Mouse (Mus musculus): ENCODE data around the gene Pnma5. TPM values are rescaled to one million over a fixed set of nuclear protein-coding genes. Genes with fewer than 3 reads are reported as not detected.
A peak's percentile ranks its signal among the peaks of the same experiment; 100 is the strongest.

Pnma5 gene
- polyA plus RNA-seq, 1 experiment: not detected

DNA sequence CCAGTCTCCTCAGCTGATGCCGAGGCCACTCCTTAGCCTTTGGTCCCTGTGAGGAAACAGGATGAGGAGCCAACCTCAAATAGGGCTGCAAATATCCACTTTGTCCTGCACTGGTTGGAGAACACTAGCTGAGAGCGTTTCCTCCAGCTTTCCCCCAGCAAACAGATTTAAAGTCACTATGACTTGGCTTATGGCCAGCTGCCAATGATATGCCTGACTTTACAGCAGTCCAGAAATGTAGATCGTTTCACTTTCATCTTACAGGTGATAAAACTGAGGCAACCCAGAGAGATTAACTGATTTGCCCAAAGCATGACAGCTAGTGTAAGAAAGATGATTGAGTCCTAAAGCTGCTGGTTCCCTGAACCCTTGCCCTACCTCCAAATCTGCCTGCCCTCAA, 41.4 kb downstream of the Pnma5 start:
- no peak overlapping the region for H3K4me3 ChIP-seq (ENCODE audit: insufficient read depth, low read depth, low read length)
- peaks cover 5% of the 10 kb centered on the region for H3K4me1 ChIP-seq (ENCODE audit: control insufficient read depth, insufficient read depth, insufficient read length, low read length)
- H3K27ac ChIP-seq (replicated peaks; ENCODE audit: low read depth, low read length): peak overlapping the region; percentile 60

- no peak overlapping the region for H3K4me3 ChIP-seq (ENCODE audit: insufficient read depth, low read depth, low read length)
- H3K27ac ChIP-seq (replicated peaks; ENCODE audit: low read depth, low read length): 0 out of 2 replicates have a peak overlapping the region, but pooled peaks have one; percentile 34
- peaks cover 5% of the 10 kb centered on the region for H3K4me1 ChIP-seq (ENCODE audit: control insufficient read depth, insufficient read depth, insufficient read length, low read length)
Observed at GRCm38 (mm10) chrX:72992291-72992919, 44.5 kb downstream of the Pnma5 start.

DNA sequence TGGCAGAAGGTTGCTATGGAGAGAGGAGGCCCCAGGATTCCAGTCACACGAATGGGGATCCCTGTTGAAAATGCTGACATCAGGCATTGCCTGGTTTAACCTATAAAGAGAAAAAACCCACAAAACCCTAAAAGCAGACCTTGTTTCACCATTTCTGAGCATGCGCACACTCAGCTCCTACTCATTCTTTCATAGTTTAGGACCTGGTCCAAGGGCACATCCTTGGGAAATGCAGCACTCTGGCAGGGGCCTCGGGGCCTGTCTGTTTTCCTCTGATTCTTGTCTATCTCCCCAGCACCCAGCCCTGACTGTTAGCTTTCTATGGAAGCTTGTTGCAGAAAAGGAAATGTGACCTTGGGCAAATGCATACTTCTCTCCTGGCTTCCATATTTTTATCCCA, 46.3 kb downstream of the Pnma5 start:
- no peak overlapping the region for H3K4me3 ChIP-seq (ENCODE audit: insufficient read depth, low read depth, low read length)
- peaks cover 5% of the 10 kb centered on the region for H3K4me1 ChIP-seq (ENCODE audit: control insufficient read depth, insufficient read depth, insufficient read length, low read length)
- H3K27ac ChIP-seq (replicated peaks; ENCODE audit: low read depth, low read length): no peak overlapping the region

DNA sequence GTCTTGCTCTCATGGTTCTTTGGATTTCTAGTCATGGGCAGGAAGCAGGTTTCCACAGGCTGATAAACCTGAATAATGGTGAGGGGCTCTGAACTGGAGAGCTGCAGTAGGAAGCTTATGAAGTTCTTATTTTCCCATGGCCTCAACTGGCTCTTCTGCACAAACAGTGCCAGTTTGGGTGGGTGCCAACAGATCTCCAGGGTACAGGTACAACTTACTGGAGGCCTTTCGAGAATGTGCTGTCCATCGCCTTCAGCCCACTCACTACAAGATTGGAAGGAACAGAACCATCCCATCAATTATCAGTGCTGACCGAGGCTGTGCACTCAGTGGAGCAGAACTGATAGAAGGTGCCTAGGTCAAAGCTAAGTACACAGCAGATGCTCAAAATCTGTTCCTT, 48.5 kb downstream of the Pnma5 start:
- H3K27ac ChIP-seq (replicated peaks; ENCODE audit: low read depth, low read length): no peak overlapping the region
- peaks cover 5% of the 10 kb centered on the region for H3K4me1 ChIP-seq (ENCODE audit: control insufficient read depth, insufficient read depth, insufficient read length, low read length)
- H3K4me3 ChIP-seq (ENCODE audit: insufficient read depth, low read depth, low read length): no peak overlapping the region

- Histone ChIP-seq H3K4me1 (ENCODE audit: control insufficient read depth, insufficient read depth, insufficient read length, low read length) (peaks cover 5% of the 10 kb centered on the region), H3K27ac (replicated peaks; ENCODE audit: low read depth, low read length) (no peak overlapping the region), H3K4me3 (ENCODE audit: insufficient read depth, low read depth, low read length) (peak overlapping the region; percentile 66)
Observed at GRCm38 (mm10) chrX:72987520-72987905, 49.4 kb downstream of the Pnma5 start.

DNA sequence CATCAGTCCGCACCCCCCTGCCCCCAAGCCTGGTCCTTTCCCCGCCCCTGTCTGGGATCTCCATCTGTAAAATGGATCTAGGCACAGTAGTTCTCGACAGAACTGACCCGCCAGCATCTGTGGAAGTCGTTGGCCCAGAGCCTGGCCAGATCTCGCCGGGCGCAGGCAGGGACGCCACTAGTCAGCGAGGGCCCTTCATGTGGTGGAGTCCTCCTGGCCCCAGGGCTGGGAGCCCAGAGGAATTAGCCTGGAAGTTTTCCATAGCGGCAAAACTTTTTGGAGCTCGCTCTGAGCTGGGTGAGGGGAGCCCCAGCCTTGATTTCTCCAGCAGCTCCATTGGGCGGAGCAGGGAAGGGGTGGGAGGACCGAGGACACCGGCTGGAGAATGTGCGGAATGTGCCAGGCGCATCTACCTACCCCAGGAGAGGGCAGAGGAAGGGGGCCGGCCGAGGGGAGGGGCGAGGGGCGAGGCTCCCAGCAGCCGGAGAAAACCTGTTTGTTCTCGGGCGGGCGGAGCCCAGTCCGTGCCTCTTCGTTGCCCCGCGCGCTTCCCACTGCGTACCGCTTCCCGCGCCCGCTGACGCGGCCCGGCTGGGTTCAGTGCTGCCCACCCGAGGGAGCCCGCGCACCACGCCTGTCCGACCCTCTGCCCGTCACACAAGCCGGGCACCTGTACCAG, 49.9 kb downstream of the Pnma5 start, which contains the start of gene Zfp185:
Zfp185 (plus strand) TSS at position 499 of the 679 bp plus-strand sequence.
- H3K27ac ChIP-seq (replicated peaks; ENCODE audit: low read depth, low read length): peak within 1 kb of the TSS; percentile 28; the same call in 1 of the 2 replicates
- H3K4me3 ChIP-seq (ENCODE audit: insufficient read depth, low read depth, low read length): peak within 1 kb of the TSS; percentile 66
- H3K4me1 ChIP-seq (ENCODE audit: control insufficient read depth, insufficient read depth, insufficient read length, low read length): peaks cover 5% of the 10 kb centered on the region

DNA sequence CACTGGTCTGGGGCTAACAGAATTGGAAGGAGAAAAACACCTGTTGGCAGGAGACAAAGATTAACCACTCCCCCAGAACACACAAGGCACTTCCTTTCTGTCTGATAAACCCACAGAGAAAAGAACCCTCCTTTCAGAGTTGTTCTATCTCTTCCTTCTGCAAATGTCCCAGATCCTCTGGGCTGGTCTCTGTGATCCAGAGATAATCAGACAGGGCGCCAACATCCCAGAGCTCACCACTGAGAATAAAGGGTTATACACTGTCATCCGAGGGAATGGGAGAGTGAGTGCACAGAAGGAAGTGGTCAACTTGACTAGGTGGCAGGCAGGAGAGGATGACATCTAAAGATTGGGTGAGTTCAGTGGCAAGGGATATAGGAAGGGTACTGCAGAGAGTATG, 51.3 kb downstream of the Pnma5 start:
- Histone ChIP-seq H3K4me1 (ENCODE audit: control insufficient read depth, insufficient read depth, insufficient read length, low read length) (peaks cover 5% of the 10 kb centered on the region), H3K4me3 (ENCODE audit: insufficient read depth, low read depth, low read length) (no peak overlapping the region), H3K27ac (replicated peaks; ENCODE audit: low read depth, low read length) (no peak overlapping the region)

Other genes starting within 250 kb of the Pnma5 start
- not detected in 2 replicates for gene Gabrq, start 211.9 kb downstream of the Pnma5 start, polyA plus RNA-seq (2012; ENCODE audit: insufficient read depth, insufficient read length, missing spikeins)
- 40.1 and 42.6 TPM in 2 replicates for gene Cetn2, start 118.7 kb downstream of the Pnma5 start, polyA plus RNA-seq (2012; ENCODE audit: insufficient read depth, insufficient read length, missing spikeins)
- gene Nsdhl, start 118.5 kb downstream of the Pnma5 start, polyA plus RNA-seq (2012; ENCODE audit: insufficient read depth, insufficient read length, missing spikeins): 81.7 and 105 TPM in 2 replicates
- 6.0 and 7.1 TPM in 2 replicates for gene Zfp185, start 49.8 kb downstream of the Pnma5 start, polyA plus RNA-seq (2012; ENCODE audit: insufficient read depth, insufficient read length, missing spikeins)
- gene Pnma3, start 27.7 kb upstream of the Pnma5 start, polyA plus RNA-seq (2012; ENCODE audit: insufficient read depth, insufficient read length, missing spikeins): not detected in 2 replicates
- 5.0 TPM in 1 of 2 replicates, not detected in the other for gene Xlr4a, start 45.4 kb upstream of the Pnma5 start, polyA plus RNA-seq (2012; ENCODE audit: insufficient read depth, insufficient read length, missing spikeins)
- gene Xlr3a, start 60.0 kb upstream of the Pnma5 start, polyA plus RNA-seq (2012; ENCODE audit: insufficient read depth, insufficient read length, missing spikeins): 1.3 and 3.2 TPM in 2 replicates
- not detected in 2 replicates for gene Gm14685, start 79.9 kb upstream of the Pnma5 start, polyA plus RNA-seq (2012; ENCODE audit: insufficient read depth, insufficient read length, missing spikeins)
- 1.3 TPM in 1 of 2 replicates, not detected in the other for gene Xlr5b, start 111.7 kb upstream of the Pnma5 start, polyA plus RNA-seq (2012; ENCODE audit: insufficient read depth, insufficient read length, missing spikeins)
- gene DXBay18, start 112.3 kb upstream of the Pnma5 start, polyA plus RNA-seq (2012; ENCODE audit: insufficient read depth, insufficient read length, missing spikeins): 0.55 TPM in 1 of 2 replicates, not detected in the other
- gene Spin2d, start 139.9 kb upstream of the Pnma5 start, polyA plus RNA-seq (2012; ENCODE audit: insufficient read depth, insufficient read length, missing spikeins): not detected in 2 replicates
- 4.6 and 10.4 TPM in 2 replicates for gene Xlr3b, start 155.1 kb upstream of the Pnma5 start, polyA plus RNA-seq (2012; ENCODE audit: insufficient read depth, insufficient read length, missing spikeins)
- 3.8 TPM in 1 of 2 replicates, not detected in the other for gene Xlr4b, start 177.2 kb upstream of the Pnma5 start, polyA plus RNA-seq (2012; ENCODE audit: insufficient read depth, insufficient read length, missing spikeins)
- gene F8a, start 191.2 kb upstream of the Pnma5 start, polyA plus RNA-seq (2012; ENCODE audit: insufficient read depth, insufficient read length, missing spikeins): 4.4 and 5.8 TPM in 2 replicates
- gene Xlr4c, start 206.0 kb upstream of the Pnma5 start, polyA plus RNA-seq (2012; ENCODE audit: insufficient read depth, insufficient read length, missing spikeins): not detected in 2 replicates
- 1.9 TPM in 1 of 2 replicates, not detected in the other for gene Xlr3c, start 228.3 kb upstream of the Pnma5 start, polyA plus RNA-seq (2012; ENCODE audit: insufficient read depth, insufficient read length, missing spikeins)